Mouse (Mus musculus) ES-Bruce4 (cell line): ENCODE data around the gene Usp6nl. TPM values are rescaled to one million over a fixed set of nuclear protein-coding genes. Genes with fewer than 3 reads are reported as not detected.

Source experiments
- H3K27ac ChIP-seq: 2 replicates; pipeline ENCODE4 v1.5.1; 2012; ENCODE audit warnings: low read length, inconsistent platforms; ENCODE audit not compliant: insufficient read depth
- H3K27me3 ChIP-seq: 2 replicates; pipeline ENCODE4 v1.6.1; 2012; ENCODE audit warnings: mild to moderate bottlenecking, low read length, inconsistent platforms; ENCODE audit not compliant: control insufficient read depth, poor library complexity, insufficient read depth, severe bottlenecking
- H3K36me3 ChIP-seq: 2 replicates; pipeline ENCODE4 v1.6.1; 2012; ENCODE audit warnings: inconsistent platforms, mild to moderate bottlenecking, low read length, moderate library complexity; ENCODE audit not compliant: control insufficient read depth, poor library complexity, insufficient read depth, severe bottlenecking
- H3K4me1 ChIP-seq: one replicate; pipeline ENCODE4 v1.8.1; 2011; ENCODE audit warnings: low read length; ENCODE audit not compliant: control insufficient read depth, insufficient read depth
- H3K4me3 ChIP-seq: 2 replicates; pipeline ENCODE4 v1.5.1; 2011; ENCODE audit warnings: low read depth, mild to moderate bottlenecking, low read length
- H3K9ac ChIP-seq: 2 replicates; pipeline ENCODE4 v1.6.1; 2012; ENCODE audit warnings: low read depth, mild to moderate bottlenecking, inconsistent platforms; ENCODE audit not compliant: poor library complexity, severe bottlenecking
- H3K9me3 ChIP-seq: replicated peaks from 2 replicates; pipeline ENCODE4 v1.6.1; 2012; ENCODE audit warnings: mild to moderate bottlenecking, low read length, inconsistent platforms; ENCODE audit not compliant: control insufficient read depth, poor library complexity, insufficient read depth, severe bottlenecking
- CTCF ChIP-seq: IDR thresholded peaks from one replicate; pipeline ENCODE4 v1.8.1; 2011; ENCODE audit warnings: low read depth, low read length
- EP300 ChIP-seq: IDR thresholded peaks from 2 replicates; pipeline ENCODE4 v1.6.1; 2011; ENCODE audit warnings: low read depth, low read length; ENCODE audit not compliant: insufficient read depth
- POLR2A ChIP-seq: IDR thresholded peaks from one replicate; pipeline ENCODE4 v1.8.1; 2011; ENCODE audit warnings: low read length; ENCODE audit not compliant: insufficient read depth
- polyA plus RNA-seq: library from polyadenylated mRNA; stranded (reverse); fragments of >200 nt; gene quantifications from 2 replicates; pipeline ENCODE4 v1.2.4, GENCODE M21; 2011; ENCODE audit warnings: low read depth; ENCODE audit not compliant: missing spikeins, insufficient read depth, insufficient read length

Gene Usp6nl
- polyA plus RNA-seq, 1 experiment: 29.5 TPM

DNA sequence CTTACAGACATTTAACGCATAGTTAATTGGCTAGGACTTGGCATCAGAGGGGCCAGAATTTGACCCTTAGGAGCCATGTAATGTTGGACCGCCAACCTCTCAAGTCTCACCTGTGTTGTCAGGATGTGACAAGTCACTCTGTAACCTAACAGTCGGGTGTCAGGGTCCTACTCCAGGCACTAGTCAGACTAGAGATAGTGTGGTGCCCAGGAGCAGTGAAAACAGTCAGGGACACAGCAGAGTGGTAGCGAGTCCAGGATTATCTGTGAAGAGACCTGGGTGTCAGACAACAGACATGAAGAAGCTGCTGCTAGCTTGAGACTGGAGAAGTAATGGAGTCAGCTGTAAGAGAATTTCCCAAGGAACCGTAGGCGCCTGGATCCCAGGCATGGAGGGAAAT, 45.0 kb downstream of the Usp6nl start:
- Histone ChIP-seq H3K27ac (no peak overlapping the region), H3K9ac (no peak overlapping the region), H3K4me3 (no peak overlapping the region), H3K4me1 (peaks cover 3% of the 10 kb centered on the region), H3K36me3 (no peaks in the 10 kb centered on the region), H3K27me3 (no peaks in the 10 kb centered on the region), H3K9me3 (no peaks in the 10 kb centered on the region)
- TF ChIP-seq POLR2A (no peak), CTCF (no peak), EP300 (no peak)

DNA sequence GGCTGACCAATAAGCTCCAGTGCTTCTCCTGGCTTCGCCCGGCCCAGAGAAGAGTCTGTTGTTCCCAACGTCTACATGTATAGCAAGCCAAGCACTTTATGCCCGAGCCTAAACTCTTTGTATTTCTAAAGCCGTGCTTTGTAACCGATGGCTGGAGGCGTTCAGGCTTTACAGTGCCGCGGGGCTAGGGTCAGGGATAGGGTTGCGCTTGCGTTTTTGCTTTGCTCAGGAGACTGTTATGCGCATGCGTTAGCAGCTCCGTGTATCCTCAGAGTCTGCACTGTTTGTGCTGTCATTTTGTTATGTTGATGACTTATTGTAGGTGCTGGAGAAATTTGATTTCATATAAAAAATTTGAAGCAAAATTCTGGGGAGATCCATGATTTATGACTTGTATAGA, 51.7 kb downstream of the Usp6nl start:
- no peaks in the 10 kb centered on the region for H3K36me3 ChIP-seq
- no peaks in the 10 kb centered on the region for H3K9me3 ChIP-seq
- H3K27me3 ChIP-seq: no peaks in the 10 kb centered on the region
- H3K4me1 ChIP-seq: peaks cover 4% of the 10 kb centered on the region
- H3K4me3 ChIP-seq: no peak overlapping the region
- H3K27ac ChIP-seq: no peak overlapping the region
- TF ChIP-seq CTCF (no peak), EP300 (0 out of 2 replicates have a peak, but pooled peaks have one; percentile 48), POLR2A (no peak)
- no peak overlapping the region for H3K9ac ChIP-seq

DNA sequence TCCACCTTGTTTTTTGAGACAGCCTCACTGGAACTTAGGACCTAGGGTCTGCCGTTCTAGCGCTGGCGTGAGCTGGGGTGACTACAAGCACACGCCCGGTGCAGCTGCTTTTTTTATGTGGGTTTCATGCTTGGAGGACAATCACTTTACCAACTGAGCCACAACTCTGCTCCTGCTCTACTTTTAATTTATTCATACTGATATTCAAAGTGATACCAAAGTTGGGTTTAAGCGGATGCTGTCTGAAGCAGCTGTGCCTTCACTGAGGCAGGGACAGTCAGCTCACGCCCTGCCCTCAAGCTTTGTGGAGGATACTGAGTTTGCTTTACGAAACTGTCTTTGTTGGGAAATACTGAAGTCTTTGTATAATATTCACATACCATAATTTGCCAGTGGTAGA, 53.6 kb downstream of the Usp6nl start:
- Histone ChIP-seq H3K27me3 (no peaks in the 10 kb centered on the region), H3K27ac (no peak overlapping the region), H3K36me3 (no peaks in the 10 kb centered on the region), H3K9ac (no peak overlapping the region), H3K4me3 (no peak overlapping the region), H3K4me1 (peaks cover 4% of the 10 kb centered on the region), H3K9me3 (no peaks in the 10 kb centered on the region)
- no peak for TF ChIP-seq POLR2A
- TF ChIP-seq CTCF: no peak
- TF ChIP-seq EP300: no peak

DNA sequence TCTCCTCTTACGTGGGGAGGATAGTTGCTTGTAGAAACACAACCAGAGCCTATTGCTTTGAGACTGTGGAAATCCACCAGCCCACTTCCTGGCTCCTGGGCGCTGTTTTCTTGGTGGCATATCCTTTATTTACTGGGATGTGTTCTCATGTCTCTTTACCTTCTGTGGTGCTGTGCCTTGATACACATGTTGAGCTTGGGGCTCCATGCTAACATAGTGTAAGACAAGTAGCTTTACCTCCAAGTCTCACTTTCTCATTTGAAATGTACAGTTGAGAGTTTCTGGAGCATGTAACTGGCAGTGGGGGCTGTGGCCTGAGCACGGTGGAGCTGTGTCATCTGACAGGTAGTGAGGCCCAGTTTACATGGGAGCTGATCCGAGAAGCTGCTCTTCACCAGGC, 54.5 kb downstream of the Usp6nl start:
- Histone ChIP-seq H3K27me3 (no peaks in the 10 kb centered on the region), H3K27ac (no peak overlapping the region), H3K9me3 (no peaks in the 10 kb centered on the region), H3K4me3 (no peak overlapping the region), H3K4me1 (peaks cover 4% of the 10 kb centered on the region), H3K9ac (no peak overlapping the region), H3K36me3 (no peaks in the 10 kb centered on the region)
- TF ChIP-seq CTCF: no peak

DNA sequence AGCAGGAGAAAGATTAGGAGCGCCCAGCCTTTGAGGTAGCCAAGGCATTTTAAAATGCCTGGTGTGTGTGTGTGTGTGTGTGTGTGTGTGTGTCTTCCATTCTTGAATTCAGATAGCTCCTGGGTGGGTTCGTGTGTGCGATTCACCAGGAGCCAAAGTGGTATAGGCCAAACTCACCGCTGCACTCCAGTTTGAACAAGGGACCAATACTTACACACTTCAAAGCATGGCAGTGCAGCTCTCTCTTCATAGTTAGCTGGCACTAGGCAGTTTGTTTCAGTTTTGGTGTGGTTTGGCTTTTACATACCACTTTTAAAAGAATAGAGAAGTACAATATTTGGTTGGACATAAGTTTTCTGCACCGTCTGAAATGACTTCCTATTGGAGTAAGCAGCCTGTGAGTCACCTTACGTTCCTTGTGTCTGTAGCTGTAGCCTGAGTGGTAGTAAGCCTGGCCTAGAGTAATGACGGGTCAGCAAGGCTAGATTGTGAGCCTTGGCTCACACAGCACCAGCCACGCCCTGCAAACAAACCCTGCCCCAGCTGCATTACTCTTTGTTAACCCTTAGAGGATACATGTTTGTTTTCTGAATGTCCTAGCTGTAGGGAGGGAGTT, 56.2 kb downstream of the Usp6nl start:
- Histone ChIP-seq H3K4me1 (peaks cover 4% of the 10 kb centered on the region), H3K27ac (no peak overlapping the region), H3K36me3 (no peaks in the 10 kb centered on the region)

DNA sequence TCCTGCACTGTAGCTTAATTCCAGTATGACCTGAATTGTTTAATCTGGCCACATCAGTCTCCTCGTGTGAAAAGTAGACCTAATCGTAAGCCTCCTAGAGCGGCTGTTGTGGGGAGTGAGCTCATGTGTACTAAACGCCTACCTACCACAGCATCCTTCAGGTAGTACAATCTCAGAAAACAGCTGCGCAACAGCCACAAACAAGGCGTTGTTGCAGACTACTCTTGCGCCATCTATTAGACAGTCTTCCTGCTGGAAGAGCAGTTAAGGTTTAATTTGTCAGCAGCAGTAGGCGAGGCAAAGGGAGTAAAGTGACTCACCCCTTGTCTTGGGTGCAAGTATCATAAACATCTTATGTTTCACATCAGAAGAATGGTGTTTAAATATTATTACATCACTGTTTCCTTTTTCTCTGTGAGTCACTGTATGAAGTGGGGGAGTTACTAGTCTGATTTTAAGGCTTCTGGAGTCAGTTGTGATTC, 57.3 kb downstream of the Usp6nl start:
- Histone ChIP-seq H3K27ac (no peak overlapping the region), H3K9ac (no peak overlapping the region), H3K9me3 (no peaks in the 10 kb centered on the region), H3K27me3 (no peaks in the 10 kb centered on the region), H3K4me3 (no peak overlapping the region), H3K36me3 (no peaks in the 10 kb centered on the region), H3K4me1 (peaks cover 4% of the 10 kb centered on the region)
- no peak for TF ChIP-seq POLR2A
- TF ChIP-seq EP300: no peak
- TF ChIP-seq CTCF: no peak

More for the DNA sequence above, 56.2 kb downstream of the Usp6nl start:
- no peak overlapping the region for H3K9ac ChIP-seq
- no peaks in the 10 kb centered on the region for H3K27me3 ChIP-seq
- no peak overlapping the region for H3K4me3 ChIP-seq
- TF ChIP-seq POLR2A (no peak), CTCF (no peak), EP300 (no peak)
- H3K9me3 ChIP-seq: no peaks in the 10 kb centered on the region
